Mouse (Mus musculus): Measurements from ENCODE around the gene Hoxa1.

DNA sequence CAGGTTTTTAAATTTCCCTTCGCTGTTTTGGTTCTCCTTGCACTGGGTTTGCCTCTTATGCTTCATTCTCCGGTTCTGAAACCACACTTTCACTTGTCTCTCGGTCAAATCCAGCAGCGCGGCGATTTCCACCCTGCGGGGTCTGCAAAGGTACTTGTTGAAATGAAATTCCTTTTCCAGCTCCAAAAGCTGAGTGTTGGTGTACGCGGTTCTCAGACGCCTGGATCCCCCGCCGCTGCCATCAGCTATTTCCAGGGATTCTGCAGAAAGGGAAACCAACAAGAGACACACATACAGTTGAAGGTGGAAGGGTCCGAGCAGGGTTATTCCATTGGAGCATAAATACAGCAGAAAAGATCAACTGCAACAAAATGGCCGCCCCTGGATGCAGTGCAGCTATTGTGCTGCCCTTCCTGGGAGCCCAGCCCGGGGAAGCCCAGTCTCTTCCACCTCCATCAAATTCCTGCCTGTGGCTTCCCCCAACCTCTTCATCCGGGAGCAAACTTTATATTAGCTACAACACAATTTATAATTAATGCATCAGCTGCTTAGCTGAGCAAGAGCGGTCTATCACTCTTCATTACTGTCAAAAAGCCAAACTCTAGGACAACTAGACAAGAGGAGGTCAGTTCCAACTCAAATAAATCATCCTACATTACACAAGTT, 5.4 kb upstream of the Hoxa1 start:
- no peak for TF ChIP-seq CTCF (conservative IDR thresholded peaks at IDR 0.05; ENCODE audit: low read length)
- no peak for TF ChIP-seq POU5F1 (IDR thresholded peaks at IDR 0.05; ENCODE audit: borderline replicate concordance, low read length)
